Mouse (Mus musculus): ENCODE measurements around the gene Raf1. TPM values are rescaled to one million over a fixed set of nuclear protein-coding genes. Genes with fewer than 3 reads are reported as not detected.

Gene Raf1
- polyA plus RNA-seq, 1 experiment from 2014 or later, result 111 TPM

GRCm38 (mm10) chr6:115675508-115676336, 713 bp downstream of the Raf1 start:
- peaks cover 24% of the 10 kb centered on the region for H3K4me1 ChIP-seq
- H3K9ac ChIP-seq, result peak overlapping the region; percentile 100
- WGBS, result 0% methylated on average over 45 of the region's 53 CpGs
- H3K27me3 ChIP-seq, result no peaks in the 10 kb centered on the region
- peak; percentile 55 for ATAC-seq (ENCODE audit: low FRiP score, low read depth)
- no peaks in the 10 kb centered on the region for H3K9me3 ChIP-seq
- peak overlapping the region; percentile 83 for H3K4me3 ChIP-seq
- H3K4me2 ChIP-seq (replicated peaks), result peak overlapping the region; percentile 78
- no peaks in the 10 kb centered on the region for H3K36me3 ChIP-seq
- peak overlapping the region; percentile 98 for H3K27ac ChIP-seq

GRCm38 (mm10) chr6:115675166-115675507, 1.3 kb downstream of the Raf1 start:
- Histone ChIP-seq H3K27me3 (no peaks in the 10 kb centered on the region), H3K9me3 (no peaks in the 10 kb centered on the region), H3K4me2 (replicated peaks) (peak overlapping the region; percentile 78), H3K9ac (peak overlapping the region; percentile 100), H3K4me3 (peak overlapping the region; percentile 83), H3K27ac (peak overlapping the region; percentile 98), H3K36me3 (no peaks in the 10 kb centered on the region), H3K4me1 (peaks cover 24% of the 10 kb centered on the region)
- WGBS, result under 1% methylated on average over 13 of the region's 13 CpGs
- ATAC-seq (ENCODE audit: low FRiP score, low read depth), result no peak

GRCm38 (mm10) chr6:115674316-115674715, 2.1 kb downstream of the Raf1 start:
- peak overlapping the region; percentile 78 for H3K4me2 ChIP-seq (replicated peaks)
- peaks cover 24% of the 10 kb centered on the region for H3K4me1 ChIP-seq
- H3K27ac ChIP-seq, result no peak overlapping the region
- ATAC-seq (ENCODE audit: low FRiP score, low read depth), result no peak
- 60% methylated on average over 2 of the region's 2 CpGs for WGBS
- peak overlapping the region; percentile 100 for H3K9ac ChIP-seq
- no peaks in the 10 kb centered on the region for H3K9me3 ChIP-seq
- peak overlapping the region; percentile 83 for H3K4me3 ChIP-seq
- peaks cover 3% of the 10 kb centered on the region; the same call in 1 of the 2 replicates for H3K36me3 ChIP-seq
- H3K27me3 ChIP-seq, result no peaks in the 10 kb centered on the region

GRCm38 (mm10) chr6:115672700-115673099, 3.7 kb downstream of the Raf1 start:
- H3K27ac ChIP-seq, result no peak overlapping the region
- WGBS, result 89% methylated on average over 1 of the region's 1 CpGs
- no peaks in the 10 kb centered on the region for H3K9me3 ChIP-seq
- no peak overlapping the region for H3K9ac ChIP-seq
- no peak for ATAC-seq (ENCODE audit: low FRiP score, low read depth)
- no peak overlapping the region for H3K4me3 ChIP-seq
- peaks cover 4% of the 10 kb centered on the region; the same call in 1 of the 2 replicates for H3K36me3 ChIP-seq
- H3K27me3 ChIP-seq, result no peaks in the 10 kb centered on the region
- peaks cover 27% of the 10 kb centered on the region for H3K4me1 ChIP-seq
- no peak overlapping the region for H3K4me2 ChIP-seq (replicated peaks)

- 87% methylated on average over 4 of the region's 4 CpGs for WGBS
Observed at GRCm38 (mm10) chr6:115666641-115667040, 9.8 kb downstream of the Raf1 start.

GRCm38 (mm10) chr6:115664268-115664667, 12.2 kb downstream of the Raf1 start:
- H3K36me3 ChIP-seq, result peaks cover 12% of the 10 kb centered on the region
- 93% methylated on average over 3 of the region's 3 CpGs for WGBS
- no peaks in the 10 kb centered on the region for H3K9me3 ChIP-seq
- no peak overlapping the region for H3K9ac ChIP-seq
- H3K4me2 ChIP-seq (replicated peaks), result no peak overlapping the region
- no peak overlapping the region for H3K27ac ChIP-seq
- no peaks in the 10 kb centered on the region for H3K27me3 ChIP-seq
- no peak overlapping the region for H3K4me3 ChIP-seq
- peaks cover 13% of the 10 kb centered on the region; the same call in 1 of the 2 replicates for H3K4me1 ChIP-seq
- ATAC-seq (ENCODE audit: low FRiP score, low read depth), result no peak

More at GRCm38 (mm10) chr6:115666641-115667040, 9.8 kb downstream of the Raf1 start:
- Histone ChIP-seq H3K9ac (no peak overlapping the region), H3K4me2 (replicated peaks) (no peak overlapping the region), H3K27me3 (no peaks in the 10 kb centered on the region), H3K27ac (no peak overlapping the region), H3K4me1 (0 out of 2 replicates have a peak, but pooled peaks cover 6% of the 10 kb centered on the region), H3K9me3 (no peaks in the 10 kb centered on the region), H3K36me3 (peaks cover 11% of the 10 kb centered on the region), H3K4me3 (no peak overlapping the region)
- ATAC-seq (ENCODE audit: low FRiP score, low read depth), result no peak

- ATAC-seq (ENCODE audit: low FRiP score, low read depth), result no peak
- peaks cover 11% of the 10 kb centered on the region for H3K36me3 ChIP-seq
- no peak overlapping the region for H3K4me2 ChIP-seq (replicated peaks)
- no peaks in the 10 kb centered on the region for H3K27me3 ChIP-seq
- H3K9me3 ChIP-seq, result no peaks in the 10 kb centered on the region
- H3K9ac ChIP-seq, result no peak overlapping the region
- H3K27ac ChIP-seq, result no peak overlapping the region
- H3K4me3 ChIP-seq, result no peak overlapping the region
- peaks cover 20% of the 10 kb centered on the region; the same call in 1 of the 2 replicates for H3K4me1 ChIP-seq
Observed at GRCm38 (mm10) chr6:115658802-115659201, 17.6 kb downstream of the Raf1 start.

- no peak overlapping the region for H3K27ac ChIP-seq
- 50% methylated on average over 2 of the region's 2 CpGs for WGBS
- H3K27me3 ChIP-seq, result no peaks in the 10 kb centered on the region
- H3K4me1 ChIP-seq, result peaks cover 43% of the 10 kb centered on the region
- no peak overlapping the region for H3K4me3 ChIP-seq
- no peak overlapping the region for H3K4me2 ChIP-seq (replicated peaks)
- ATAC-seq (ENCODE audit: low FRiP score, low read depth), result no peak
- no peaks in the 10 kb centered on the region for H3K36me3 ChIP-seq
- no peak overlapping the region for H3K9ac ChIP-seq
- no peaks in the 10 kb centered on the region for H3K9me3 ChIP-seq
Observed at GRCm38 (mm10) chr6:115653939-115654338, 22.5 kb downstream of the Raf1 start.

GRCm38 (mm10) chr6:115651719-115652118, 24.7 kb downstream of the Raf1 start:
- H3K9me3 ChIP-seq, result no peaks in the 10 kb centered on the region

GRCm38 (mm10) chr6:115650476-115651427, 25.7 kb downstream of the Raf1 start:
- Histone ChIP-seq H3K9me3 (no peaks in the 10 kb centered on the region), H3K4me1 (peaks cover 41% of the 10 kb centered on the region), H3K9ac (peak overlapping the region; percentile 5; the same call in 1 of the 2 replicates), H3K4me3 (no peak overlapping the region), H3K4me2 (replicated peaks) (no peak overlapping the region), H3K36me3 (no peaks in the 10 kb centered on the region), H3K27me3 (no peaks in the 10 kb centered on the region), H3K27ac (no peak overlapping the region)
- WGBS, result 44% methylated on average over 5 of the region's 5 CpGs
- no peak for ATAC-seq (ENCODE audit: low FRiP score, low read depth)

More at GRCm38 (mm10) chr6:115651719-115652118, 24.7 kb downstream of the Raf1 start:
- no peak for ATAC-seq (ENCODE audit: low FRiP score, low read depth)
- Histone ChIP-seq H3K27ac (no peak overlapping the region), H3K4me2 (replicated peaks) (no peak overlapping the region), H3K4me3 (no peak overlapping the region), H3K36me3 (no peaks in the 10 kb centered on the region), H3K27me3 (no peaks in the 10 kb centered on the region), H3K9ac (no peak overlapping the region), H3K4me1 (peaks cover 41% of the 10 kb centered on the region)

GRCm38 (mm10) chr6:115649792-115650365, 26.6 kb downstream of the Raf1 start:
- no peak overlapping the region for H3K9ac ChIP-seq

More at GRCm38 (mm10) chr6:115649792-115650365, 26.6 kb downstream of the Raf1 start:
- Histone ChIP-seq H3K4me2 (replicated peaks) (no peak overlapping the region), H3K27me3 (no peaks in the 10 kb centered on the region), H3K4me1 (peaks cover 41% of the 10 kb centered on the region), H3K27ac (no peak overlapping the region), H3K4me3 (no peak overlapping the region), H3K9me3 (no peaks in the 10 kb centered on the region), H3K36me3 (no peaks in the 10 kb centered on the region)
- WGBS, result 79% methylated on average over 1 of the region's 1 CpGs
- no peak for ATAC-seq (ENCODE audit: low FRiP score, low read depth)

Data from limb, embryonic 13.5 days (tissue).